Mouse (Mus musculus) cerebellum, adult 8-10 months (tissue): ENCODE data around the gene Mrap2.

Source experiments
- DNase-seq: peaks from one replicate; pipeline ENCODE4 v3.0.0; 2022

Gene Mrap2

DNA sequence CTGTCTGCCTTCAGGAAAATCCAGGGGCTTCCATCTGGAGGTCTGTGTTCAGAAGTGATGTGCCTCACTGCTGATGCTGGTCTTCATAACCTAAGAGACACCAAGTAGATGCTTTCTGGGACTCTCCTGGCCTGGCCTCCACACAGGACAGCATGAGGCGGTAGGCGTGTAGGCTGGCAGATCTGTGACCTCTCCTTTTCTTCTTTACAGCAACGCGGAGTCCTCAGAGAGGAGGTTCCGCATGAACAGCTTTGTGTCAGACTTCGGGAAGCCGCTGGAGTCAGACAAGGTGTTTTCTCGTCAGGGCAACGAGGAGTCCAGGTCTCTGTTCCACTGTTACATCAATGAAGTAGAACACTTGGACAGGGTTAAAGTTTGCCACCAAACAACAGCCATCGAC, 38.1 kb downstream of the Mrap2 start:
- no peak for DNase-seq

DNA sequence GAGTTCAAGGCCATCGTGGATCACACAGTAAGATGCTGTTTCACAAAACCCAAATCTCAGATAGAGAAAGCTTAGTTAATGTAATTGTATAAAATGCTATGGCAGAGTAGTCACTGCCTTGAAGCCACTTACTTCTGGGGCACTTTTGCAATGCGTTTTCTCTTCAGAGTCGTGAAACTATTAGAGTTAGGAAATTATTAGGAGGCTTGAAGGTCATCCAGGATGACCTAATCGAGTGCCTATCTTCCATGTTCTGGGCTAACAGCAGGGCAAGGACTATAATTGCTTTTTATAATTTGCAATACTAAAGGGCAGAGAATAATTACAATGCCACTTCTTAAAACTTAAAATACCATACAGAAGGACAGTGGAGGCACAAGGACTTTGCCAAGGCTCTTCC, 43.2 kb downstream of the Mrap2 start:
- DNase-seq, result no peak

DNA sequence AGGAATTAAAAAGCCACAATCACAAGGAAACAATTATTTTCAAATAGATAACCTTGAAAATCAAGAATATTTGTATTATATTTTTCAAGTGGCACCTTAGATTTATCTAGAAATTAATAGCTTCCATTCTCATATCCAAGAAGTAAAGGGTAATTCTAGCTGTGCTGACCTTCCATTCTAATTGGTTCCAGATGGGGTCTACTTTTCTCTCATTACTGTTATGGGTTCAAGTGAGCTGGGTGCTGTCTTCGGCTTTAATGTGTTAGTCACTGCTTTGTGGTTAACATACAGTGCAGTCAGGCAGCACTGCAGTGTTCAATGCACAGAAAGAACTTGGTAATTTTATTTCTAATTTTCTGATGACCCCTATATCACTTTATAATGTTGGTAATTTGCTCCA, 49.6 kb downstream of the Mrap2 start:
- DNase-seq, result no peak

DNA sequence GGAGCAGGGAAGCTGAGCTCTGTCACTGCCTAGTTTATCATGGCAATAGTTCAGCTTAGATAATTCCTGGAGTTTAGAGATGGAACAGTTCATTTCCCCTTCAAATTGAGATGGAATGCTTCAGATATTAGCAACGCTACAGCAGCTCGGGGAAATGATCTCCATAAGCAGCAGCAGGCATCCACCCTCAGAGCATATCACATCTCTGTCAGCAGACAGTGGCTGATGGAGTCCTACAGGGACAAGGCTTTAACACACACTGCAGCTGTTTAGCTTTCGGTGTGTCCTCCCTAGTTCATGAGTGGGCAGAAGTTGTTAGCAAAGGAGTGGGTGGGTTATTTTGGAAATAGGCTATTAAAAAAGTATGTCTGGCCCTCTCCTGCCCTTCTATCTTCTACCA, 53.2 kb downstream of the Mrap2 start:
- no peak for DNase-seq

DNA sequence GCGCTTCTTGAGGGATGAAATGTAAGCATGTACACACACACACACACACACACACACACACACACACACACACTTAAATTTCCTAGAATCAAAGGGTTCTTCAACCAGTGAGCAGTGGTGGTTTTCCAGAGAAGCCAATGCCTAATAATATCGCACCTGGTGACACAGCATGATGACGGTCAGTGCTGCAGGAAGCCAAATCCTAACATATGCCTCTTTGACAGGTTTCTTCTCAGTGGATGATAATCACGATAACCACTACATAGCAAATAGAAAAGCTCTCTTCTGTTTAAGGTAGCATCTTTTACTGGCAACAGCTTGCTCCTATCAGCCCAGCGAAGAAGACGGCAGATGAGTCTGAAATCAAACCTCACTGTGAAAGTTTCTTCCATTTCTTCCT, 53.9 kb downstream of the Mrap2 start:
- peak; percentile 35 for DNase-seq

DNA sequence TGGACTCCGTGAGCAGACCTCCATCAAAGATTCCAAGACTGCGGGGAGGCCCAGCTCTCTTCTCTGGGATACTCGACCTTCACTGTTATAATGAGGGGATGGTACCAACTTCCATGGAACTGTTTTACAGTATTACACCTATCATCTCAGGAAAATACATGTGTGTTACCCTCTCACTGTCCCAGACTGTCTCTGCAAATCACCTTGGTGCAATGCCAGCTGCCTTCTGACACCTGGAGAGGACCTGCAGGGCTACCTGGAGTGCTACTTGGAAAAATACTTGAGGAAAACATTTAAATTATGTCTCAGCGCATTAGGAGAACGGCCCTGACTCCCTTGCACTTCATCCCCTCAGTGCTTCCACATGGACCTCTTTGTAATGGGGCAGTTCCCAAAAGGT, 56.3 kb downstream of the Mrap2 start:
- DNase-seq, result no peak

DNA sequence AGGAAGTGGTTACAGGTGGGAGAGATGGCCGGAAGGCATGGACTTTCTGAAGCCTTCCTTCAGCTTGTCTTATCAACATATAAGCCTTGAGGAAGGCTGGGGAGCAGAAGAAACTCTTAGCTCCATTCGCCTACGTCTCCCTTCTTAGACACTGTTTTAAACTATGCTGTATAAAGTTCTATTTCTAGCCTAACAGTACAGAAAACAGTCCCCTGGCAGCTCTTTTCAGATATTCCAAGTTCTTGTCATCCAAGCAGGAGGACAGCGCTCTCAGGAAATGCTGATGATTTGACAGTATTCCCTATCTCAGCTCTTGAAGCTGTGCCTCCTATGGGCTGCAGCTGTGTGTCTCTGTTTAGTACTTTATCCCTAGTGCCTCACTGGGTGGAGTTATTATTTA, 56.8 kb downstream of the Mrap2 start:
- DNase-seq, result no peak

DNA sequence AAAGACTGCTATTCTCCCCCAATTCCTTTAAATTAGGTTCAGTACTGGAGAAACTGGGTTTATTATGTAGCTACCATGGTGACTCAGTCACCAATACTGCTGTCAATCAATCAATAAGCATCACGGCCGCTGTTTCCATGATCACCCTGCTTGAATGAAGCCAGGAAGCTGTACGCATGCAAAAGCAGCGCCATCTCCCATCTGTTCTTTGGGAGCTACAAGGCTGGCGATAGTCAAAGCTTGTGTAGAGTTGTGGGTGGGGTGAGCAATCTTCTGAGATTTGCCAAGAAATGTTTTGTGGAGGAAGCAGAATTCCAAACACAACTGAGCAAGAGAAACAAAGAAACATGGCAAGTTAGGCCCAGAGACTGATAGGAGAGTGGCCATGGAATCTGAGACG, 58.3 kb downstream of the Mrap2 start:
- DNase-seq, result no peak

DNA sequence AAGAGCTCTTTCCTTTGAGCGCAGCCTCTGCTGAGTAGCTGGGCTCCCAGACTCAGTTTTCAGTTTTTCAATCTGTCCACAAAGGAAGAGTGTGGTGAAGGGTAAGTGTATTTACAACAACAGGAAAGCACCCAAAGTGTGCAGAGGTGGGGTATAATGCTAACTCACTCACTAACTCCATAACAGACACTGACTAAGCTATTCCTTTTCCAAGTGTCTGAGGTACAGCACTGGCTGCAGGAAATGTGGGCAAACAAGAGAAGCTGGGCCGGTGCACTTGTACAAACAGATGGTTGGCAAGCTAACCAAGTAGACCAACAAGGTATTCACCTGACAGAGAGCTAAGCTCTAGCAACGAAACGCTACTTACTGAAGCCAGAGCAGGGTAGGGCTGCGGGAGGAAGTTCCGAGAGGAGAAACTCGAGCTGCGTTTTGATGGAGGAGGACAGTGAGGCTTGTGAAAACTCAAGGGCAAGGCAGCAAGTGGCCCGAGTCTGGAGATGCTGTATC, 66.8 kb downstream of the Mrap2 start:
- no peak for DNase-seq

DNA sequence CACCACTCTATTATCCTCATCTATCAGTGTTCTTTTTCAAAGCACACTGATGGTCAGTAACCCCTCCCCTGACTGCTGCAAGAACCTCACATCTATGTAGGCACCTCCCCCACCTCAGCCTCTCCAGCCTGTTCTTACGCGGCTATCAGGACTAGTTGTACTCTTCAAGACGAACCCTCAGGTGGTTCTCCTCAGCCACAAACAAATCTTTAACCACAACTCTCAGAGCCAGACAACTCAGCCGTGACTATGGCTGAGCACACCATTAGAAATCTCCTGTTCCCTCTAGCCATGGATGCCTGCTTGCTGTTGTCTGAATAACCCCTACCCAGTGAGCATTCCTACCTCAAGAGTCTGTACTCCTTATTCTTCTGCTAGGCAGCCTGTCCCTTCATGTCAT, 69.1 kb downstream of the Mrap2 start:
- DNase-seq, result no peak
